In the genomic region with DNA sequence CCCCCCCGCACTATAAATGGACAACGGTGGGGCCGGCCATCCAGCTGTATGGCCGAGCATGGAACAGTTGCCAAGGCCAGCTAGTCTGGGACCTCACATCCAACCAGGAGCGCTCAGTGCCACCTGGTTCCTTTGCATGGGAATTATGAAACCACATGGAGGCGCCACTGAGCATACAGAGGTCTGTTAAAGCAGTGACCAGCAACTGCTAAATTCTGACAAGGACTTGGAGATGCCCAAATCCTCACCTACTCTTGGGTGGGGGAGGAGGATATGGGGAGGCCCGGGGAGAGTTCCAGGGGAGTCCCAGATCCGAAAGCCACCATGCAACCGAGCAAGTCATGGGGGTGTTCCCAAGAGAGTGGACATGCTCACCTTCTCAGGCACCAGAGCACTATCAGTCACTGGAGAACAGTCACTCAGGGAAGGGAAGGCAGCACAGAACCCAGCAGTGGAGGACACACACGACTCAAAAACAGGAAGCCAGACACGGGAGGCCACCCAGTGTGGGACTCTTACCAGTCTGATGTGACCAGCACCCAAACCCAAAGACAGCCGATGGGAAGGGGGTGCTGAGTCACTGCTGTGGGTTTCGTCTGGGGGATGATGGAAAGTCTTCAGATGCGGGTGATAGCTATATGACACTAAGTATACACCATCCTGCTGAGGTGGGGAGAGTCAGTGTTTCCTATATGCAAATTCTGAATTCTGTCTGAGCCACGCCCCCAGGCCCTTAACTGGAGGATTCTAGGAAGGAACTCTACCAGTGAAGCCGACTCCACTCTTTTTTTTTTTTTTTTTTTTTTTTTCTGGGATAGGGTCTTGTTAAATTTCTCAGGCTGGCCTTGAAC, we compare ENCODE assay signal across 8 mouse cellular contexts.
DNase-seq lines count a peak whose midpoint lies in the region; ATAC-seq and TF ChIP-seq lines count a peak whose summit lies in the region.

No protein-coding gene starts in this region.

- TF ChIP-seq CTCF in lung, postnatal 0 days (IDR thresholded peaks at IDR 0.05) = peak; percentile 65

- no peak overlapping the region for H3K27ac ChIP-seq in lung, postnatal 0 days (ENCODE audit: low read length)

- no peaks in the 10 kb centered on the region for H3K36me3 ChIP-seq in lung, postnatal 0 days (ENCODE audit: insufficient read depth, low read length)

- no peak; the same call in 1 of the 2 replicates for ATAC-seq in lung, postnatal 0 days

- no peak overlapping the region for H3K9ac ChIP-seq in lung, postnatal 0 days (replicated peaks; ENCODE audit: low read depth)

- peak; percentile 53 to 57 for DNase-seq in cerebellum, adult 18-20 months
- no peak for DNase-seq in cerebellum, adult 11-12 months
- DNase-seq in lung, postnatal 0 days (ENCODE audit: low spot score) = no peak
- DNase-seq in lung, adult 18-20 months = no peak
- peak; percentile 47 for DNase-seq in forelimb bud, embryonic 11.5 days (ENCODE audit: low read depth, low spot score)
- peak; percentile 76 for DNase-seq in retina, embryonic 14.5 days (ENCODE audit: low spot score)
- DNase-seq in ovary, postnatal 14 days (ENCODE audit: low spot score) = no peak
- DNase-seq in kidney, adult 8-10 months = no peak

- no peak for TF ChIP-seq EP300 in lung, postnatal 0 days (IDR thresholded peaks at IDR 0.05)

- H3K9me3 ChIP-seq in lung, postnatal 0 days (ENCODE audit: low read length) = no peaks in the 10 kb centered on the region

- H3K4me2 ChIP-seq in lung, postnatal 0 days (replicated peaks; ENCODE audit: low read depth, low read length) = no peak overlapping the region

- H3K4me1 ChIP-seq in lung, postnatal 0 days (ENCODE audit: insufficient read depth, low read depth, low read length) = peaks cover 9% of the 10 kb centered on the region; the same call in 1 of the 2 replicates

- H3K4me3 ChIP-seq in lung, postnatal 0 days (ENCODE audit: low read depth, low read length) = no peak overlapping the region

- no peaks in the 10 kb centered on the region; the same call in 1 of the 2 replicates for H3K27me3 ChIP-seq in lung, postnatal 0 days (replicated peaks; ENCODE audit: insufficient read depth, low read length)

- 68% methylated on average over 16 of the region's 16 CpGs for WGBS in lung, postnatal 0 days

Comparison
In these comparisons a context has a peak if more than half of its experiments do, and no peak if none do; other contexts are left out.
1. DNase-seq: peak in cerebellum, adult 18-20 months (2 of 2), forelimb bud, embryonic 11.5 days (single experiment) and retina, embryonic 14.5 days (single experiment); none in cerebellum, adult 11-12 months (single experiment), lung, postnatal 0 days (single experiment), lung, adult 18-20 months (0 of 2), ovary, postnatal 14 days (single experiment) and kidney, adult 8-10 months (0 of 2).